Mouse (Mus musculus) heart, adult 11 months (tissue): Measurements from ENCODE around the gene Rnf126.

Experiments used
- DNase-seq: peaks from one replicate; pipeline ENCODE4 v3.0.0; 2022

The Rnf126 gene

DNA sequence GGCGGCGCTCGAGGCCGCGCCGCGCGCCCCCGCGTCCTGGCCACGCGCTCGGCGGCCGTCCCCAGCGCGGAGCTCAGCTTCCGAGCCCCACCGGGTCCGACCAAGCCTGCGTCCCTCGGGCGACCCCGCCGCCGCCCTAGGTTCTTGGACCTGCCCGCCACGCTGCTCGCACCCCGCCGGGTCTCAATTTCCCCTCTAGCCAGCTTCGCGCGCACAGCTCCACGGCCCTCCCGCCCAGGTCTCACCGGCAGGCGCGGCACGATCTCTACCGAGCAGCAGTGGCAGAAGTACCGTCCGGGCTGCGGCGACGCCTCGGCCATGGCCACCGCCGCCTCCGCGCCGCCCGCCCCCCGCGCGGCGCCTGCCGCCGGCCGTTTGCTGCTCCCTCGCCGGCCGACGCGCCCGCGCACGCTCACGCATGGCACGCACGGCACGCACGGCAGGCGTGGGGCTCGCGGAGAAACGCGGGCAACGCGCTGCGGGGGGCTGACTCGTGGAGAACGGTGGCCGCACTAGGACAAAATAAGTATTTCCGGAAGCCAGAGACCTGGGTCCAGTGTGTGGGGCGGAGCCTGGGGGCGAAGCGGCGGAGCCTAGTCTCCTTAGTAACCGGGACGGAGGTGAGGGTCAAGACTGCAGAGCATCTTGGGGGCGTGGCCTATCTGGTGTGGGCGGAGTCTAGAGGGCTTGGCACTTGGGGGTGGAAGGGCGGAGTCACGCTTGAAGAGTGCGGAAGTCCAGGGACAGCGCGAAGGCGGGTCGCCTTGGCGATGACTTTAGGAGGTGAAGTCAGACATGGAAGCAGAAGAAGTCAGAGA, at the start of gene Rnf126:
Gene Rnf126 (minus strand): TSS at position 445 of the 818 bp plus-strand sequence.
- peak; percentile 100 for DNase-seq

DNA sequence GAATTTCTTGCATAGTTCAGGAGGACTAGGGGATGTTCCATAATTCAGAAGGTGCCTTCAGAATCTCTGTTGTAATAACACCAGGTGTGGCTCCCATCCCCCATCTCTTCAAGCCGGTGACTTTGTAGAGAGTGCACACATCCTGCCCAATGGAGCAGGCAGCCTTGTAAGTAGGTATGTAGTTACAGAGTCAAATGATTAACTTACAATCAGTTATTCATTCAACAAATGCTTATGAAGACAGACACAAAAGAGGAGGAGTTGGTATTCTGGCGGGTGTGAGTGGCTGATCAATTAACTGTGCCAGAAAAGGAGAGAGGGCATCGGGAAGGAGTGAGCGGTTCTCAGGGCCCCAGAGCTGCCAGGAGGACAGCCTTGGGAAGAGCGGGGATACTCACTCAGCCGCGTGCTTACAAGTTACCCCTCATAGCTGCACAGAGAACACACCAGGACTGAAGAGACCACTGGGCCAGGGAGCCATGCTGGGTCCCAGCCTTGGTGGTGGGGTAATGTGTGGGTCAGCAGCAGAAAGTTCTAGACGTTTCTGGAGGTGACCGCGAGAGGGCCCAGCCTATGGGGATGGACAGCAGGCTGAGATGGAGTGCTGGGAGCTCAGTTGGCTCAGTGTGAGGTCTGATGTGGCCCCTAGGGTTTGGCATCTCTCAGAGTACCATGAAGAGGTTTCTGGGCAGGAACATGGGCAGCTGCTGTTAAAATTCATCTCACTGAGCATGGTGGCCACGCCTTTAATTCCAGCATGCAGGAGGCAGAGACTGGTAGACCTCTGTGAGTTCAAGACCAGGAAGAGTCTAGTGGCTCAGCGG, 49.1 kb upstream of the Rnf126 start:
- DNase-seq: peak; percentile 83

DNA sequence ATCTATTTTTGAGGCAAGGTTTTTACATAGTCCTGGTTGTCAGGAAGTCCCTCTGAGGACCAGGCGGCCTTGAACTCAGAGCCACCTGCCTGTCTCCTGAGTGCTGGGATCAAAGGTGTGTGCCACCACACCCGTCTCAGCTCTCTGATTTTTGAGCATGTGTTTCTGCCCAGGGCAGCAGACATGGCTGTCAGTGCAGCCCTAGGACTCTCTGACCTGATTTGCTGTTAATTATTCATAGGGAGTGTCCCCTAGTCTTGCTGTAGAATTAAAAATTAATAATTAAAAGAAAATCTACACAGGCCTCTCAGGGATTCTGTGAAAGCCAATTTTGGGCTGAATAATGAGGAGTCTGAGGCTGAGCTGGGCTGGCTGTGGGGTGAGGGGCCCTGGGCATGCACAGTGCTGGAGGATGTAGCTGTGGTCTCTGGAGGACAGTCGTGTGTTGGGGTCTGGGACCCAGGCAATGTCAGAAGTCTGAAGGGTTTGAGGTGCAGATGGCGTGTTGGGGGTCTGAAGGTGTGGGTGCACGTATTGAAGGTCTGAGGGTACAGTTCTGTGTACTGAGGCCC, 47.6 kb upstream of the Rnf126 start:
- DNase-seq: no peak

DNA sequence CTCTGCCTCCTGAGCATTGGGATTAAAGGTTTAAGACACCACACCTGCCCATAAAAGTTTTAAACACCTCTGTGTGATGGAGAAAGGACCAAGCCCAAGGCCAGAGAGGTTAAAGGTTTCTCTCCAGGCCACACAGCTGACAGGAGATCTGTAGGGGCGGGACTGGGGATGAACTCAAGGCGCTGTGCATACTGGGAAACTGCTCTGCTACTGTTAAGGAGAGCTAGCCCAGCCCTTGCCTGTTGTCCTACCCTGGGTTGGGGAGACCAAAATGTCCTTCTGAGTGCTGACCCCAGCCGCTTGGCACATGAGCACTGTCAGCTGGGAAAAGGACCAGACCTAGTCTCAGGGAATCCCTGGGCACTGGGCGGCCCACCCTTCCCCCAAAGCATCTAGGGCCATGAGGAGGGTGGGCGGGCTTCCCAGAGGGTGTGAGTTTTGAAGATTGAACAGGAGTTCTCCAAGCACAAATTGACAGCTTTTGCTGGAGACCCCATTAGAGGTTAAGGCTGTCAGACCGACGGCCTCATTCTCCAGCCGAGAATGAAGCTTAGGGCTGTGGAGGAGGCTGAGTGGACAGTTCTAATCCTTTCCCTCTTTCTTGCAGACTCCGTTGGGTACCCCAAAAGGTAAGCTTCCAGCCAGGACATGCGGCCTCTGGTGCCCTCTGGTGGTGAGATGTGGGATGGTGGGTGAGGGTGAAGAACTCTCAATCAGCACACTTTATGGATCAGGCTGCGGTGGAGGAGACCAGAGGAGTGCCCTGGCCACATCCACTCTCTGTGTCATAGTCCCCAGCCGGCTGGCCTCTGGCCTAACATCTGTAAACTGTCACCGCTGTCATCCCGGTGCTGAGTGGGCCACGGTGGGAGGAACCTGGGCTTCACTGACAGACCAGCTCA, 45.2 kb upstream of the Rnf126 start:
- peak; percentile 96 for DNase-seq

DNA sequence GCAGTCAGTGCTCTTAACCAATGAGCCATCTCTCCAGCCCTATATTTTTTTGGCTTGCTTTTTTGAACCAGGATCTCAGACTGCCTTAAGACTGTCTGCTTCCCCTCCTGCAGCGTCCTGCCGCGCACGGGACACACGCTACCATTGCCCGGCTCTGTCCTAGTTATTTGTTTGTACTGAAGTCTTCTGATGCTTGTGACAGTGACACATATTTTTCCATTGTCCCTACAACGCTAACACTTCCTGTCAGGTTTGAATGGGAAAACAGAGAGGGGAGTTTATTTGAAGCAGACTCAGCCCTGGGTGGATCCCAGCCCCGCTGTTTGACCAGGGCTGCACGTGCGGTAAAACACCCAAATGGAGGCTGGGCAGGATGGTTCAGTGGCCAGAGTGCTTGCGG, 42.0 kb upstream of the Rnf126 start:
- peak; percentile 95 for DNase-seq

DNA sequence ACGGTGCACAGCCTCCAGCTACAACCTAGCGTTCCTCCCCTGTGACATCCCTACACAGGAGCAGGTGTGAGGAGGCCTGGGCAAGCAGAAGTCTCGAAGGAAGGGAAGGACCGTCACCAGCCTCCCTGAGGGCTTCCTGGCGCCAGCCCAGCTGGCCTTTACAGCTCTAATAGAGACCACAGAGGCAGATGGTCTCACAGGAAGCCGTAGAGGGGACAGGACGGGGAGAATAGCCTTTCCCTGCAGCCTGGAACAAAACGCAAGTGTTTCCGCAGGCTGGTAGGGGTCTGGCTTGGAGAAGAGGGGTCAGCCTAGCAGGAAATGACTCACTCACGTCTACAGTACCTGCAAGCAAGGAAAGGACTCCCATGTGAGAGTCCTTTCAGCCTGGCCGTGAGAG, 41.1 kb upstream of the Rnf126 start:
- DNase-seq: peak; percentile 99

DNA sequence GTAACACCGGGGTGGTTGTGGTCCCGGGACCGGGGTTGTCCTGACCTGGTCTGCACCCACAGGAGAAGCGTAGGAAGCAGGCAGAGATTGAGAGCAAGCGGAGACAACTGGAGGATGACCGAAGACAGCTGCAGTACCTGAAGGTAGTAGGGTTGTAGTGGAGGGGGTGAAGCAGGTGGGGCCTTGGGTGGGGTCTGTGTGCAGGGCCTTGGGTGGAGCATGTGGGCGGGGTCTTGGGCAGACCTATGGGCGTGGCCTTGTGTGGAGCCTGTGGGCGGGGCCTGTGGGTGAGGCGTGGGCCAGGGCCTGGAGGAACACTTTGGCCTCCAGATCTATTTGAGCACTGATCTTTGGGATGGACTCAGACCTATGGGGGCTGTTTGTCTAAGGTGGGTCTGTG, 40.2 kb upstream of the Rnf126 start:
- DNase-seq: peak; percentile 98

DNA sequence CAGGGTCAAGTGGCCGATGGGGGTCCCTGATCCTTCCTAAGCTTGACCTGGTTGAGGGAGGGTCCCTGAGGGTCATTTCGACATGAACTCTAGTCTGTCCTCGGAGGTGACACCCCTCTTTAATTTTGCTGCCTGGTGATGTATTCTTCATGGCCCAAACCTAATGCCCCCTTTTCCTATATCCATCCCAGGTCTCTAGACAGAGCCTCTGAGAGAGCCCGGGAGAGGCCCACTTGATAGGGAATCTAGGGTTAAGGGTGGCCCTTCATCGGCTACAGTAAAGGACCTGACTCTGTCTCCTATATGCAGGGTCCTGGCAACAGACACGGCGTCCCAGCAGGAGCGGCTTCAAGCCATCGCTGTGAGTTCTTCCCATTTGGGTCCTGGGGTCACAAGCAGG, 39.6 kb upstream of the Rnf126 start:
- DNase-seq: peak; percentile 92

DNA sequence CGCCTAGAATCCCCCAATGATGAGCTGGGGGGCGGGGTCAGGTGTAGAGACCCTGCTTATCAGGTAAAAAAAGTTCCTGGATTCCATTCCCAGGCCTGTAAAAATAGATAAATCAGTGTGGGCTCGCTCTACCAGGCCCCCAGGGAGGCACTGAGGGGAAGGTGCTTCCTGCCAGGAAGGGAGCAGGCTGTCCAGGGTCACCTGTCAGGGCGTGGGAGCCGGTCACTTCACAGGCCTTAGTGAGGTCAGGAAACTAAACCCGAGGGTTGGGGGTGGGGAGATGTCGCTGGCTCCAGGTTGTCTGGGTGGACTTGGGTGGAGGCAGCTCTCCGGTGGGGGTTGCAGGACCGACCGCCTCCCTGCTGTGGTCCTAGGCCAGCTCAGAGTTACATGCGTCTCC, 38.9 kb upstream of the Rnf126 start:
- peak; percentile 99 for DNase-seq

DNA sequence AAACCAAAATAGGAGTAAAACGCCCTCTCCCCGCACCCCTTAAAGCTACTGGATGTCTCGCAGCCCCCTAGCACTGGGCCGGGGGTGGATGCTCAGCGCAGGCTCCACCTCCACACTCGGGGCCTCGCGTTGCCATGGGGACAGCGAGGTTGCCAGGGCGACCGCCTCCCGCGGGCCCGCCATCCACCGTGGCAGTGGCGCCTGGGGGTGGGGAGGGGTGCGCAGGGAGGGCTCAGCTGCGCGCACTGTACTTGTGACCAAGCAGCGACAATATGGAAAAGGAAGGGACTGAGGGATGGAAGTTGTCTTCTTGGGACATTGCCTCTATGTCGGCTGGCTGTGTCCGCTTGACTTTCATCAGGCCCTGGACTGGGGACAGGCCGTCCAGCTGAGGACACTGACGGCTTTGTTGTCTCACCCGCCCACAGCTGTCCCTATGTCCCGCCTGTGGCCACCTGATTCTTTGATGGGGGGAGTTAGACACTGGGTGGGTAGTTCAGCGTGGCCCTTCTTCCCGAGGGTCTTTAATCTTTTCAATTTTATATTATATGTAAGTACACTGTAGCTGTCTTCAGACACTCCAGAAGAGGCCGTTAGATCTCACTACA, 37.1 kb upstream of the Rnf126 start:
- DNase-seq: peak; percentile 96

DNA sequence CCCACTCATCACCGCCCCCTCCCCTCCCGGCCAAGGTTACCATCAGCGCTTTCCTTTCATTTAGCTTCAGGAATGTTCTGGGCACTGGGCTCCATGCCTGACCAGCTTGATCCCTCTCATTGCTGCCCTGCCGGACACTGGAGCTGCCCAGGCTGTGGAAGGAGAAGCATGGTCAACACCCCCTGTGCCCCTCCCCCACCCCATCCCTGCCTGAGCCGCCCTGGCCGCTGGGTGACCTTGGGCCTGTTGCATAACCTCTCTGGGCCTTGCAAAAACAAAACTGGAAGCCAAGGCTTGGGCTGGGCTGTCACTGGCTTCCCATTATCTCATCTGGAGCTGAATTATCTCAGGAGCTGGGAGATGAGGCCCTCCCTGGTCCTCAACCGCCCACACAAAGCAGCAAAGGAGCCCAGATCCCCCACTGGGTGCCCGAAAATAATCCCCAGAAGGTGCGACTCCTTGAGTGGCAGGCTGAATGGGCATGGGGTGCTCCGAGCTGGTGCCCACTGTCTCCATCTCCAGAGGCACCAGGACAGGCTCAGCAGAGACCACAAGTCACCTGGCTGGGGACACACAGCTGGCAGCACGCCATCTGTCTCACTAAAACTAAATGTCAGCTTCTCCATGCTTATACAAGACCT, 35.7 kb upstream of the Rnf126 start:
- DNase-seq: peak; percentile 99

DNA sequence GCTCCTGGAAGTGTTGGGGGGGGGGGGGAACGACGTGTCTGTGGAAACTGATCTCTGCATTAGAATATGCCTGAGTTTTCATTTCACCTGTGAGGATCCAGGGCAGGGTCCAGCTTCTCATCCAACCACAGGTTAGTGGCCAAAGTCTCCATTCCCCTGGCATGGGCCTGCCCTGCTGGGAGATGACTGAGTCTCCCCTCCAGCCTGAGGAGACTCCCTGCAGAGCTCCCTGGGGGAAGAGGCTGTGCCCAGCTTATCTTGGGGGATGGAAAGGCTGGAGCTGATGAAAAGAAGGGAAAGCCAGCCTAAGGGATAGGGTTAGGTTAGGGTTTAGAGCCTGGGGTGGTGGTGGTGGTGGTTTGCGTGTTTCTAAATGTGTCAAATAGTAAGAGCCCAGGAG, 35.1 kb upstream of the Rnf126 start:
- DNase-seq: no peak

DNA sequence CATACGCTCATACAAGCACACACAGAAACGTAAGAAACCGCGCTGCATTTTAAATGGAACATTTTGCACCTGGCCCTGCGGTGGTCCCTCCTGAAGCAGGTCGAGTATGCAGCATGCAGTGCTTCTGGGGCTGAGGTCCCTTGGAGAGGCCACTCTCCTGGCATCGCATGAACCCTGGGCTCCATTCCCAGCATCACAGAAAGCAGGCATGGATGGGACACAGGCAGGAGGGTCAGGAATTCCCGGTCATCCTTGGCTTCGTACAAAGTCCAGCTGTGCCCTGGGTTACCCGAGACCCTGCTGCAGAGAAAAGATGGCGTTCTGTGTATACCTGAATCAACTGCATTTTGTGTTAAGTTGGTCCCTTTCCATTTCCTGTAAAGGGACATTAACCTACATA, 33.8 kb upstream of the Rnf126 start:
- peak; percentile 91 for DNase-seq

DNA sequence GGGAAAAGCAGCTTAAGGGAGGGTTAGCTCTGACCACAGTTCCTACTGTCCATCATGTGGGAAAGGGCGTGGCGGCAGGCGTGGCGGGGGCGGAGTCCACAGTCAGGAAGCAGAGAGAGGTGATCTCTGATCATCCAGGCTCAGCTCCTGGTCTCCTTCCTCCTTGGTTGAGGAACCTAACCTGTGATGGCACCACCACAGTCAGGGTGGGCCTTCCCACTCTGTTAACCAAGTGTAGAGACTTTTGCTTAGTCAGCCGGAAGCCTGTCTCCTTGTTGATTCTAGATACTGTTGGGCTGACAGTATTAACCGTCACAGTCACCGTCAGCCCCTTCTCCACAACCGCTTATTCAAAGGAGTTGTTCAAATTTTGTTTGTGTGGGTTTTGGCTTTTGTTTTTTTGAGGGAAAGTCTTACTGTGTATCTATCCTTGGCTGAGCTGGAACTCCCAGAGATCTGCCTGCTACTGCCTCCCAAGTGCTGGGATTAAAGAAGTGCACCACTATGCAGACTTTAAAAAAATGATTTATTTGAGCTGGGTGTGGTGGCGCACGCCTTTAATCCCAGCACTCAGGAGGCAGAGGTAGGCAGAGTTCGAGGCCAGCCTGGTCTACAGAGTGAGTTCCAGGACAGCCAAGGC, 31.7 kb upstream of the Rnf126 start:
- peak; percentile 94 for DNase-seq

DNA sequence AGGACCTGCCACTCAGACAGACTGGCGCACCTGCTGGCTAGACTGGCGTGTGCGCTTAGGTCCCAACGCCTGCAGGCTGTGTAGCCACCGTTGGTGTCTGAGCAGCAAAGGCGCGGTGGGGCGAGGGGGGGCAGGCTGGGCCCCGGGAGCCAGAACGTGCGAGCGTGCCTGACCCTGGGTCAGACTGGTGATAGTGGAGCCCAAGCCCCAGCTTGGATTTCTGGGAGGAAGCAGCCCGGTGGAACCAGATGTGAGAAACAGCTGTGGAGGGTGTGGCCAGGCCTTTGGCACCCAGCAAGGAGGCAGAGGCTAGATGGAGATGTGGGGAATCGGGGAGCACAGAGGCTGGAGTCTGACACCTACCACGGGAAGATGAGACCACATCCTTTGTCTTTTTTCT, 30.6 kb upstream of the Rnf126 start:
- peak; percentile 98 for DNase-seq

DNA sequence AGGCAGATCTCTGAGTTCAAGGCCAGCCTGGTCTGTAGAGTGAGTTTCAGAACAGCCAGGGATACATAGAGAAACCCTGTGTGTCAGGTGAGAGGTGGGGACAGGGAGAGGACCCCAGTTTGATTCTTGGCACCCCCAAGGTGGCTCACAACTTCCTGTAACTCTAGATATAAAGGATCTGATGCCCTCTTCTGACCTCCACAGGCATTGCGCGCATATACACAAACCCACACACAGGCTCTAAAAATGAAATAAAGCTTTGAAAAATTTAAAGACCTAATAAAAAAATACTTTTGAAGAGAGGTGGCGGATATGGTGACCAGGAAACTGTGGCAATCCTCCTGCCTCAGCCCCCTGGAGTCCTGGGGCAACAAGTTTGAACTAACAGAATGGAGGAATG, 29.2 kb upstream of the Rnf126 start:
- DNase-seq: no peak

DNA sequence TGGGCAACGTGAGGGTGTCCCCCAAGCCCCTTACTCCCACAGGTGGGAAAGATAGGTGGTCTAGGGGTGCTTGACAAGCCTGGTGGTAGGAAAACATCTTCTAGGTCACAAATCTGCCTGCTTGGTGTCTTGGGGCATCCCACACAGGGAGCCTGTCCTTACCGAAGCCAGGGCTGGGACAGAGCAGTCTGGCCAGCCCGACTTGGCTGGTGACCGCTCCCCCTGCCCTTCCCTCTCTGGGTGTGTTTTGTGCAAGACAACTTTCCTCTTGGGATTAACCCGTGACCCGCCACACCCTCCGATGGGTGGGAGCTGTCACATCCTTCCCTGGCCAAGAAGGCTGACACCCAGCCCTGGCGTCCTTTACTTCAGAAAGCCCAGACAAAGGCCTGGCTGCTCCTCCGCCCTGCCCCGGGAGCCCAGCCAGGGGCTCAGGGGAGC, 27.8 kb upstream of the Rnf126 start:
- DNase-seq: peak; percentile 100

DNA sequence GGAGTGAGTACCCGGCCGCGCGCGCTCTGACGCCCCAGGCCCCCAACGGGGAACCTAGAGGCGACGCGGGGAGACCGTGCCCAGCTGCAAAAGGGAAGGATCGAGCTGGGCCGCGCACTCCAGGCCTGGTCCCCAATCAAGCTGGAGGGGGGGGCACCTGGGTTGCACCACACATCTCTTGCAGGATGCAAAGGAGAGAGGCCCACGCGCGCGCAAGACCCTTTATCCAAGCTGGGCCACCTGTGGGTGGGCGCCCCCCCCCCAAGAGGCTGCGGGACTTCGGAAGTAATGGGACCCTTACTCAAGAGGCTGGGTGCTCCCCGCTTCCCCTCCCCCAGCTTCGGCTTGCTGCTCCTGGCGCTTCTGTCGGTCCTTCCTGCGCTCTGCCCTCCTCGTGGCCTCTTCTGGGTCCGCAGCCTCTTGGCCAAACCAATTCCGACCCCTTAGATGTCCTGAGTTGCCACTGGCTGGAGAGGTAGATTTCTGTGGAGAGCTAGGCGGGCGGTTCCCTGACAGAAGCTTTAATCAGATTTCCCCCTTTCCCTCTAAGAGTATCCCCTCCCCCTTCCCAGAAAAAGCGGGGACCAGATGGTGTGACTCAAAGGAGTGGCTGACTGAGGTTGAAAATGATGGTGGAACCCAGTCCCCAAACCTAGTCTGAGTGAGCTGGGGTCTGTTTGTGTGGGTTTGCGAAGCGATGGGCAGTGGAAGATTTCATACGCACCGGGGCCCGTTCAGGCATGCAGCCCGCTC, 27.2 kb upstream of the Rnf126 start:
- DNase-seq: no peak

DNA sequence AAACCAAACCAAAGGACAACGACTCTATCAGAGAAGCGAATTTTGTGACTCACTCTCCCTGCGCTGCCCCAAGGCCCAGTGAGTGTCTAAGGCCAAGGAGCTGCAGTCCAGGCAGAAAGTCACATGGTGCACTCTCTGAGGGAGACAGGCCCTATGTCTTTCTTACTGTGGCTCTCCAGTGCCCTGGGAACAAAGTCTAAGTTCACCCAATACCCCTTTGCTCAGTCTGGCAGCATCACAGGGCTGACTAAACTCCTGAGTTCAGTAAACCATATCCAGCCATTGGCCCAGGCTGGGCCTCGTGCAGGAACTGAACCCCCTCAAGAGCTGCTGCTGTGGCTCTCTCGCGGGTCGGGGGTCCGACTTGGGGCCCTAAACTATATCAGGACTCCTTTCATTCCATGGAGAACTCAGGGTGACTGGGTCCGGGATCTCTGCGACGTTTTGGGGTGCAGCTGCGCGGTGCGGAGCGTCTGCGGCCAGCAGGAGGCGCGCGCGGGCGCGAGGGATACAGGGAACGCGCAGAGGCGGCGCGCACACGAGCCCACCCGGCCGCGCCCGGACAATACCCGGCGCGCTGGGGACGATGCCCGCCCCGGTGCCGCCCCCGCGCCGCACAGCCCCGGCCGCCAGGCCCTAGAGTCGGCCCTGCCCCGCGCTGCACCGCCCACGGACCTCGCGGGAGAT, 26.4 kb upstream of the Rnf126 start, which contains the start of gene Palm:
Gene Palm (plus strand): TSS at position 522 of the 687 bp plus-strand sequence.
- DNase-seq: peak; percentile 99
